Mouse (Mus musculus) testis, postnatal 10 days (tissue): ENCODE data around the gene Ttc30a2.

Experiments used
- DNase-seq: peaks from one replicate; pipeline ENCODE4 v3.0.0; 2021; ENCODE audit warnings: low spot score

Gene Ttc30a2

GRCm38 (mm10) chr2:75928011-75928410, 50.0 kb downstream of the Ttc30a2 start:
- no peak for DNase-seq

GRCm38 (mm10) chr2:75926061-75926460, 51.9 kb downstream of the Ttc30a2 start:
- no peak for DNase-seq
